Mouse (Mus musculus) frontal cortex, adult (tissue): ENCODE measurements around the gene Gfra4.
A peak's percentile ranks its signal among the peaks of the same experiment; 100 is the strongest.
"Not testable (repeated sequence)": the region's sequence is repeated elsewhere in the genome, so short reads cannot be mapped to it uniquely, and the experiment has no call there.

ENCODE experiments used
- ATAC-seq: cut with Nextera tagmentation; 2 replicates; pipeline ENCODE4 v1.9.2; 2017; ENCODE audit warnings: mild to moderate bottlenecking, moderate library complexity, mixed read lengths; ENCODE audit not compliant: low TSS enrichment

The Gfra4 gene

GRCm38 (mm10) chr2:131052043-131052442 lies 9.2 kb upstream of the Gfra4 start:
- ATAC-seq = no peak

DNA sequence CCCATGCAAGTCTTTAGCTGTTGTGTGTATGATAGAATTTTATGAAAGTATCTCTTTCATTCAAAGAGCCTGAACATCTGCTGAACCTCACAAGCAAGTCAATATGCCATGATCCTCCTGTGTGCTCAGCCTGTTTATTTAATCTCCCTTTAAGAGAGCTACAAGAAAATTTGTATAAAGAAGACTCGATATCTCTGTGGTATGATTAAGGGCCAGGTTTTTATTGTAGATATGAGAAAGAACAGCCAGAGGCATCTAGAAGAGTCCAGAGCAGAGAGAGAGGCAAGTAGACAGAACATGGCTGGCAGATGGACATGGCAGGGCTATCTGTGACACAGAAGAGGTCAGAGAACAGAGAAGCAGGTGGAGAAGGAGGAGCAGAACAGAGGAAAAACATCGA lies 3.1 kb upstream of the Gfra4 start:
- ATAC-seq = no peak

GRCm38 (mm10) chr2:131044989-131045720 lies 2.3 kb upstream of the Gfra4 start:
- ATAC-seq = no peak

GRCm38 (mm10) chr2:131044354-131044852 lies 1.5 kb upstream of the Gfra4 start:
- ATAC-seq = no peak

DNA sequence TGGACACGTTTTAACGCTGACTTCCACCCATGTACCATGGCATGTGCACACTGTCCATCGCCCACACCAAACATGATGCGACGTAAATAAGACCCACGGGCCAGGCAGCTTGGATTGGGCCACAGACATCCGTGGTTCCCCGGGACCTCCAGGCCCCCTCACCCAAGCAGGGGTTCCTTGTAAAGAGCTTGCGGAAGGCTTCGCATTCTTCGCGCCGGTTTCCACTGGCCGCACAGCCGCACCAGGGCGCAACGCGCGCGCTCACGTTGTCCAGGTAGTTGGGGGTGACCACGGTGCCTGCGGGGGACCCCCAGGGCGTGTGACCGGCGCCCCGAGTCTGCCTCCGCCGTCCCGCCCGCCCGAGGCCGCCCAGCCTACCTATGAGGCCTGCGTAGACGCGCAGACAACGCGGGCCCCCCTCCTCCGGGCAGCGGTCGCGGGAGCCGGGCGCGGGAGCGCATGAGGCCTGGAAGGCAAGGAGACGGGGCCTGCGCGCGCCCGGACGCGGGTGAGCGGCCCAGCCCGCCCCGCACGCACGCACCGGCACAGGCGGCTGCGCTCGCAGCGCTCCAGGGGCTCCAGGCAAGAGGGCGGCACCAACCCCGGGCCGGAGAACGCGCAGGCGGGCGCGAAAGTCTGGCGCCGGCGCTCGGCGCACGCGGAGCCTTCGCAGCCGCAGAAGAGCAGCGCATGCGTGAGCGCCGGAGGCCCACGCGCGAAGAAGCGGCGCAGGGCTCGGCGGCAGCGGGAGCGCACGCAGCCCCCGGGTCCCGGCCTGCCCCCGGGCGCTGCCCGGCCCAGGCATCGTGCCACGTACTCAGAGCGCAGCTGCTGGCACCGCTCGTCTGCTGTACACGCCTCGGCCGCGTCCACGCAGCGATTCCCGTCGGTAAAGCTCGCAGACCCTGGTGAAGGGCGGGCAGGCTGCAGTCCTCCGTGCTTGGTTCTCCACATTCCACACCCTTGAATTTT lies 1.7 kb downstream of the Gfra4 start:
- peak; percentile 75 for ATAC-seq

DNA sequence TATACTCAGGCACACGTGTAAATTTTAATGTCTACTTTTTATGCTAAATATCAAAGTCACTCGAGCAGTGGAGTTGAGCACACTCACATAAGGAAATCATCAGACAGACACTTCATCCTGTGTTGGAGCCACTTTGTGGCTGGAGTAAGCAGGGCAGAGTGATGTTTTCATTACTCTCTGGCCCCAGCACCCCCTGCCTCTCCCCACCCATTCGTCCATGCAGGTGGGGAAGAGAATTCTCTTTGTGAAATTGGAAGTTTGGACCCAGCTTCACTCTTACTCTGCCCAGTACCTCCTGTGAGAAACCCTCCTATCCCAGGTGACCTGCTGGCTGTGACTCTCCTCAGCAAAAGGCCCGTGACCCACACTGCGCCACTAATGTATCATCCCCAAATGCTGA lies 4.2 kb downstream of the Gfra4 start:
- ATAC-seq = no peak

DNA sequence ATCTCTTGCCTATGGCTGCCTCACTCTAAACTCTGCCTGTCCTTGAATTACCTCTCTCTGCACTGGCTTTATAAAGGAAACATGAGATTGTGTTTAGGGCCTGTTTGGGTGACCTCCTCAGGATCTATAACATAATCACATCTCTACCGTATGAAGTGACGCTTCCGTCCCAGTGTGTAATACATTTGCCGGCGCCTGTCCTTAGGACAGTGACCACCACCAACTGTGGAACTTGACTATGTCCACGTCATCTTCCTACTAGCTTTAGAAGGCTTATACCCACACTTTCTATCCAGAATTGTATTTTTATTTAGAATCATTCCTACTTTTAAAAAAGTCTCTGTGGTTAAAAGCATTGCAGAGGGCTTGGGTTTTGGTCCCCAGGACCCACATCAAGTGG lies 4.7 kb downstream of the Gfra4 start:
- ATAC-seq = no peak

DNA sequence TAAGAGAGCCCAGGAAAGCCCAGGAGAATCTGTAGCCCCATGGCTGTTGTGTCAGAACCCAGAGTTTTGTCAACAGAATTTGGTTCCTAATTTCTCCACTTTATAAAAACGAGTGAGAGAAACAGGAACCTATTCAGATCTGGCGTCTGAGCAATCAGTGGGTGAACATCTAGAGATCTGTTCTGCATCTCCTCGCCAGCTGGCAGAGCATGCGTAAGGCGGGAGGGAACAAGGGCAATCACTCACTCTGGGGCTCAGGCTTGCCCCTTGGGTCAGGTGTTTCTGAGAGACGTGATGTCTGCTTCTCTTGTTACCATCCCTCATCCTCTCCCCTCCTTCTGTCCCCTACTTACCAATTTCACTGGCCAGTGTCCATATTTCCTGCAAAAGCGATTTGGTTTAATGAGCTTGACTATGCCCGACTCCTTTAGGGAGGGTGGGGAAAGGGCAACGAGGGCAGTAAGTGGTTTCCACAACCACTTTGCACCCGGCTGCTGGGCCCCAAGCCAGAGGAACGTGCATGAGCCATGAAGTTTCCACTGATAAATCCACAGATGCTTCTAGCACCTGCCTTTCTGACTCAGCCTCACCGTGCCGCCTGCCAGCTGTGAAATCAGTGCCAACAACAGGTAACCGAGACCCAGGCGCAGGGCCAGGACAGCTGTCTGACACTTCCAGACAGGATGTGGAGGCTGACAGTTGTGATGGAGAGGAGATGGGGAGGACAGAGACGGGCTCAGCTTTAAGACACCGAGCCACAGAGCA lies 5.5 kb downstream of the Gfra4 start:
- peak; percentile 36; the same call in 1 of the 2 replicates for ATAC-seq

GRCm38 (mm10) chr2:131036757-131037156 lies 6.1 kb downstream of the Gfra4 start:
- ATAC-seq = no peak

- no peak for ATAC-seq
These were observed 6.5 kb downstream of the Gfra4 start for GRCm38 (mm10) chr2:131036343-131036742.

DNA sequence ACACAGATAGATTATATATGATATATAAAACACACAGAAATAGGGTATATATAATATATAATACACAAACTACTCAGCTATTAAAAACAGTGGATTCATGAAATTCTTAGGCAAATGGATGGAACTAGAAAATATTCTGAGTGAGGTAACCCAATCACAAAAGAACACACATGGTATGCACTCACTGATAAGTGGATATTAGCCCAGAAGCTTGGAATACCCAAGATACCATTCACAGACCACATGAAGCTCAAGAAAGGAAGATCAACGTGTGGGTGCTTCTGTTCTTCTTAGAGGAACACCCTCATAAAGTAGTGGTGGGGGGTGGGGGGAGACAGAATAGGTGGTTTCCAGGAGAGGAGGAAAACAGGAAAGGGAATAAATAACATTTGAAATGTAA lies 11.5 kb downstream of the Gfra4 start:
- not testable (repeated sequence) for ATAC-seq

- no peak for ATAC-seq
These were observed 11.9 kb downstream of the Gfra4 start for GRCm38 (mm10) chr2:131030998-131031397.

DNA sequence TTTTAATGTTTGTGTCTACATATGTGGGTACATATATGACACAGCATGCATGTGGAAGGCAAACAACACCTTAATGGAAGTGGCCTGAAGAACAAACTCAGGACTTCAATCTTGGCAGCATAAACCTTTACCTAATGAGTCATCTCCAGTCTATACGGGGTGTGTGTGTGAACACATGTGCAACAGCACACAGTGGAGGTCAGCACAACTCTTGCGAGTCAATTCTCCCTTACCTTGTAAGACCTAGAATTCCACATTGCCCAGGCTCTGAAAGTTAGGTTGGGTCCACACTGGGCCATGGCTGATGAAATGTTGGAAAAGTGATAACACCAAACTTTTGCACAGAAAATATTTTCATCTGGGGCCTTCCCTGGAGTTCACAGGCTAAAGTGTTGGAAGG lies 12.3 kb downstream of the Gfra4 start:
- no peak for ATAC-seq

GRCm38 (mm10) chr2:131029065-131029935 lies 13.6 kb downstream of the Gfra4 start:
- peak; percentile 82 for ATAC-seq

GRCm38 (mm10) chr2:131026941-131027340 lies 15.9 kb downstream of the Gfra4 start:
- ATAC-seq = no peak

DNA sequence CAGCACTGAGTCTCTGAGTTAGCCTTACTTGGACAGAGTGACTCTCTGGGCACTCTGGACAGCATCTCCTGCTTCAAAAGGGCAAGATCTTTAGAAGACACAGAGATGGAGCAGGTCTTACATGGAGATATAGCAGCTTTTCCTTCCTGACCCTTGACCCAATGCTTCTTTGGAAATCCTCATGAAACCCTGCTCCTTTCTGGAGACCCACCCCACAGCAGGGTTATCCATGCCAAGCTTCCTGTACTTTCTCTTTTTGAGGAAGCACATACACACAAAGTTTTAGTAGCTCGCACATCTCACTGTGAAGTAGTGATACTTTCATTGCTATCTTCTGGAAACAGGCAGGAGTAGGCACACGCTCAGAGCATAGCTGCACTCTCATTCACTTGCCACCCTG lies 17.7 kb downstream of the Gfra4 start:
- no peak for ATAC-seq

DNA sequence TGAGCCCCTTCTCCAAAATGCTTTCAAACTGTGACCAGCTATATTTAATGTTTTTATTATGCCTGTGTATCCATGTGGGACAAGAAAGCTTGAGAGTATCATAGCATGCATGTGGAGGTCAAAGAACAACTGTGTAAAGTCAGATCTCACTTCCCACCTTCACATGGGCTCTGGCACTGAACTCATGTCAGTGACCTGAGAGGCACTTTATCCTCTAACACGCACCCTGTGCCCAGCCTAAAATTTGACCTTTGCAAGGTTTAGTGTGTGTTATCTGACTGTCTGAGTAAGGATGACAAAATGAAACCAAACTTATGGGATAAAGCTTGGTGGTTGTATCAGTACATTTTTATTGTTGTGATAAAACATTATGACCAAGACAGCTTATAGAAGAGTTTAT lies 32.3 kb downstream of the Gfra4 start:
- ATAC-seq = no peak

- no peak for ATAC-seq
These were observed 33.8 kb downstream of the Gfra4 start for GRCm38 (mm10) chr2:131009123-131009522.

- peak; percentile 64; the same call in 1 of the 2 replicates for ATAC-seq
These were observed 50.1 kb downstream of the Gfra4 start for GRCm38 (mm10) chr2:130992818-130993217.
